Mouse (Mus musculus) kidney, postnatal 0 days (tissue): Measurements from ENCODE around the gene Ano1. TPM values are rescaled to one million over a fixed set of nuclear protein-coding genes. Genes with fewer than 3 reads are reported as not detected.

Source experiments
- ATAC-seq: fragments of 200-750 bp; cut with Nextera tagmentation; replicated peaks from 2 replicates; pipeline ENCODE4 v1.8.0; 2017; ENCODE audit warnings: low read depth, moderate number of reproducible peaks, moderate TSS enrichment, moderate library complexity; ENCODE audit not compliant: low FRiP score
- DNase-seq: peaks from one replicate; pipeline ENCODE4 v3.0.0-alpha.2; 2016; ENCODE audit warnings: low spot score
- H3K27ac ChIP-seq: fragments of 300-500 bp; sonication (generic); 2 replicates; pipeline ENCODE4 v1.5.1; 2014; ENCODE audit warnings: mild to moderate bottlenecking
- H3K27me3 ChIP-seq: fragments of 300-500 bp; sonication (generic); 2 replicates; pipeline ENCODE4 v1.6.1; 2014; ENCODE audit warnings: low read length, mixed read lengths; ENCODE audit not compliant: insufficient read depth
- H3K36me3 ChIP-seq: fragments of 300-500 bp; sonication (generic); 2 replicates; pipeline ENCODE4 v1.6.1; 2014; ENCODE audit warnings: low read length, mixed read lengths; ENCODE audit not compliant: insufficient read depth
- H3K4me1 ChIP-seq: fragments of 300-500 bp; sonication (generic); replicated peaks from 2 replicates; pipeline ENCODE4 v1.6.1; 2014; ENCODE audit warnings: antibody characterized with exemption, low read length, mixed read lengths; ENCODE audit not compliant: insufficient read depth
- H3K4me2 ChIP-seq: fragments of 300-500 bp; sonication (generic); 2 replicates; pipeline ENCODE4 v1.6.1; 2014; ENCODE audit warnings: mild to moderate bottlenecking, low read length, moderate library complexity, mixed read lengths
- H3K4me3 ChIP-seq: fragments of 300-500 bp; sonication (generic); replicated peaks from 2 replicates; pipeline ENCODE4 v1.5.1; 2014; ENCODE audit warnings: low read depth, low read length
- H3K9ac ChIP-seq: fragments of 300-500 bp; sonication (generic); 2 replicates; pipeline ENCODE4 v1.6.1; 2014; ENCODE audit warnings: low read depth, low read length
- H3K9me3 ChIP-seq: fragments of 300-500 bp; sonication (generic); replicated peaks from 2 replicates; pipeline ENCODE4 v1.6.1; 2016; ENCODE audit warnings: low read length, inconsistent platforms, mixed read lengths
- CTCF ChIP-seq: IDR thresholded peaks from 2 replicates; pipeline ENCODE4 v1.5.1; 2016; ENCODE audit warnings: antibody characterized with exemption, low read depth, mild to moderate bottlenecking, moderate library complexity
- WGBS: fragments of 180-500 bp; shearing (Covaris S2); extraction: QIAGEN DNeasy Blood & Tissue Kit; methylation state at CpG from one replicate; pipeline ENCODE4 v1.1.7; 2014; 5-methylcytosine and 5-hydroxymethylcytosine counted together
- polyA plus RNA-seq: library from polyadenylated mRNA; unstranded; fragments of >200 nt; fragmentation: Nextera tagmentation; extraction: Ambion mirVana; gene quantifications from 2 replicates; pipeline ENCODE4 v1.2.1, GENCODE M21; 2015

Gene Ano1
- polyA plus RNA-seq, 1 experiment from 2014 or later, result 34.1 TPM

GRCm38 (mm10) chr7:144781337-144781736, 29.6 kb upstream of the Ano1 start:
- no peak overlapping the region for H3K27ac ChIP-seq
- H3K9me3 ChIP-seq, result no peaks in the 10 kb centered on the region
- no peak overlapping the region for H3K4me3 ChIP-seq
- H3K36me3 ChIP-seq, result no peaks in the 10 kb centered on the region
- no peaks in the 10 kb centered on the region for H3K4me1 ChIP-seq
- peak; percentile 74 for TF ChIP-seq CTCF
- H3K27me3 ChIP-seq, result no peaks in the 10 kb centered on the region
- H3K4me2 ChIP-seq, result no peak overlapping the region
- no peak for ATAC-seq
- 43% methylated on average over 5 of the region's 5 CpGs for WGBS
- no peak overlapping the region for H3K9ac ChIP-seq
- peak; percentile 67 for DNase-seq

- no peak overlapping the region for H3K27ac ChIP-seq
- no peak for ATAC-seq
Observed at GRCm38 (mm10) chr7:144780190-144780589, 28.4 kb upstream of the Ano1 start.

DNA sequence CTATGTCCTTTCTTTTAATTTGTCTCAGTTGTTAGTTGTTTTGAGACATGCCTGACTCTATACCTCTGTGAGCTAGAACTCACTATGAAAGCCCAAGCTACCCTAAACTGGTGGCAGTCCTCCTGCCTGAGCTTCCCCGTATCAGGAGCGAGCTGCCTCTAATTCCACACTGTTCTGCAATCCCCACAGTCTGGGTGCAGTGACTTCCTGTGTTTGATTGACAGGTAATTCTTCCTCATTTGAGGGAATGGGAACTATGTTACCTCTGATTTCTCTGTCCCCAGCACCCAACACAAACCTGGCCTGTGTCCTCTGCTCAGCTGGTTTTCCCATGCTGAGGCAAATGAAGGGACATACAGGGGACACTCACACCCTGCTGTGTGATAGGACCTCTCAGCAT, 27.9 kb upstream of the Ano1 start:
- TF ChIP-seq CTCF, result no peak
- Histone ChIP-seq H3K9ac (no peak overlapping the region), H3K4me3 (no peak overlapping the region), H3K9me3 (no peaks in the 10 kb centered on the region), H3K27me3 (no peaks in the 10 kb centered on the region), H3K4me2 (no peak overlapping the region), H3K4me1 (no peaks in the 10 kb centered on the region), H3K27ac (no peak overlapping the region), H3K36me3 (no peaks in the 10 kb centered on the region)
- DNase-seq (no peak), ATAC-seq (no peak)
- 74% methylated on average over 2 of the region's 2 CpGs for WGBS

More at GRCm38 (mm10) chr7:144780190-144780589, 28.4 kb upstream of the Ano1 start:
- Histone ChIP-seq H3K27me3 (no peaks in the 10 kb centered on the region), H3K9ac (no peak overlapping the region), H3K4me3 (no peak overlapping the region), H3K9me3 (no peaks in the 10 kb centered on the region), H3K4me2 (no peak overlapping the region), H3K4me1 (no peaks in the 10 kb centered on the region), H3K36me3 (no peaks in the 10 kb centered on the region)
- WGBS, result 63% methylated on average over 8 of the region's 8 CpGs
- no peak for DNase-seq
- TF ChIP-seq CTCF, result no peak

DNA sequence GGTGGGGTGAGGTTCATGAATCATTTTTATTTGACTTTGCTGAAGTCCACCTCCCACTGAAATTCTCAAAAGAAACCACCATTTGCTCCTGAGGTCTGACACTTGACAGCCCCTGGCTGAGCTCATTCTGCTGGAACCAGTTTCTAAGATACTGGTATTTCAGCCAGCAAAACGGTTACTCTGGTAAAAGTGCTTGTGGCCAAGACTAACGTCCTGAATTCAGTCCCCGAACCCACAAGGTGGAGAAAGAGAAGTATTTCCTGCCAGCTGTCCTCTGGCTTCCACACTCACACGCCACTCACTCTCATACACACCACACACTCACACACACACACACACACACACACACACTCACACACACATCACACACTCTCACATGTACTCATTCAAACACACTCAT, 26.0 kb upstream of the Ano1 start:
- H3K9ac ChIP-seq, result no peak overlapping the region
- H3K4me1 ChIP-seq, result no peaks in the 10 kb centered on the region
- no peak overlapping the region for H3K4me2 ChIP-seq
- peak; percentile 44 for DNase-seq
- H3K4me3 ChIP-seq, result no peak overlapping the region
- H3K36me3 ChIP-seq, result no peaks in the 10 kb centered on the region
- WGBS, result 33% methylated on average over 4 of the region's 4 CpGs
- no peaks in the 10 kb centered on the region for H3K27me3 ChIP-seq
- no peak for ATAC-seq
- no peaks in the 10 kb centered on the region for H3K9me3 ChIP-seq
- H3K27ac ChIP-seq, result no peak overlapping the region
- no peak for TF ChIP-seq CTCF

GRCm38 (mm10) chr7:144775804-144776447, 24.2 kb upstream of the Ano1 start:
- DNase-seq, result peak; percentile 93
- no peaks in the 10 kb centered on the region for H3K27me3 ChIP-seq
- H3K9ac ChIP-seq, result no peak overlapping the region
- ATAC-seq, result peak; percentile 71
- H3K36me3 ChIP-seq, result no peaks in the 10 kb centered on the region
- H3K4me3 ChIP-seq, result no peak overlapping the region
- H3K27ac ChIP-seq, result no peak overlapping the region
- no peak overlapping the region for H3K4me2 ChIP-seq
- peak; percentile 96 for TF ChIP-seq CTCF
- no peaks in the 10 kb centered on the region; the same call in 1 of the 2 replicates for H3K4me1 ChIP-seq
- H3K9me3 ChIP-seq, result no peaks in the 10 kb centered on the region
- 31% methylated on average over 6 of the region's 6 CpGs for WGBS

- Histone ChIP-seq H3K4me1 (peaks cover 5% of the 10 kb centered on the region; the same call in 1 of the 2 replicates), H3K4me2 (no peak overlapping the region), H3K4me3 (no peak overlapping the region), H3K27ac (no peak overlapping the region), H3K27me3 (no peaks in the 10 kb centered on the region), H3K36me3 (no peaks in the 10 kb centered on the region), H3K9me3 (no peaks in the 10 kb centered on the region), H3K9ac (no peak overlapping the region)
- TF ChIP-seq CTCF, result no peak
- 65% methylated on average over 3 of the region's 3 CpGs for WGBS
- DNase-seq (no peak), ATAC-seq (no peak)
Observed at GRCm38 (mm10) chr7:144775214-144775613, 23.4 kb upstream of the Ano1 start.

- H3K4me3 ChIP-seq, result no peak overlapping the region
- no peak overlapping the region for H3K9ac ChIP-seq
- no peaks in the 10 kb centered on the region for H3K9me3 ChIP-seq
- 68% methylated on average over 2 of the region's 2 CpGs for WGBS
- no peaks in the 10 kb centered on the region for H3K27me3 ChIP-seq
- ATAC-seq (no peak), DNase-seq (no peak)
- no peak overlapping the region for H3K4me2 ChIP-seq
- H3K36me3 ChIP-seq, result no peaks in the 10 kb centered on the region
- peaks cover 8% of the 10 kb centered on the region; the same call in 1 of the 2 replicates for H3K4me1 ChIP-seq
- no peak overlapping the region for H3K27ac ChIP-seq
- TF ChIP-seq CTCF, result no peak
Observed at GRCm38 (mm10) chr7:144774283-144774682, 22.5 kb upstream of the Ano1 start.
